Mouse (Mus musculus): Measurements from ENCODE around the gene Mnd1.

DNA sequence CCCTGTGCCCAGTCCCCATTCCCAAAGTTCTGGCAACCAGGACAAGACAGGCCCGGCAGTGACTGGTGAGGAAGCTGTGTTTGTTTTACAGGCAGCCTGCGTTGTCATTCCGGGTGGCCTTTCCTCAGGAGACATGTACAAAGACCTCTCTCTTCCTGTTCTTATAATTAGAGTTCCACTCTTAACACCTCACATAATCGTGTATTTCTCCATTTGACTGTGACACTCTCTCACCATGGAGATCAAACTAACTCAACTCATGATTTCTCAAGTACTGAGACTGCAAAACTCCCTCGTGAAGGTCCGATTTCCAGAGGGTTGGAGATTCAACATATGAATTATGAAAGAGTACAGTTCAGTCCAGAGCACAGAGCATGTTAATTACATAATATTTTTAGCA is 19.7 kb downstream of the Mnd1 start:
- TF ChIP-seq EP300 (optimal IDR thresholded peaks at IDR 0.05): no peak
- TF ChIP-seq CTCF (IDR thresholded peaks at IDR 0.05; ENCODE audit: low read depth): no peak
